Mouse (Mus musculus) hematopoietic stem cell, adult 5-6 weeks (primary cell): ENCODE results near the gene Ppa1. TPM values are rescaled to one million over a fixed set of nuclear protein-coding genes. Genes with fewer than 3 reads are reported as not detected.

Source experiments
- ATAC-seq, 2 experiments: fragments of 125-278 bp in 1 of 2; replicated peaks in 1 of 2; 2 replicates each; pipeline ENCODE4 v1.8.0; 2016 to 2017; ENCODE audit warnings: inconsistent platforms in 2 of 2, mild to moderate bottlenecking in 2 of 2, moderate number of reproducible peaks in 2 of 2, low read depth in 1 of 2, moderate TSS enrichment in 1 of 2; ENCODE audit not compliant: low FRiP score in 2 of 2, poor library complexity in 2 of 2, severe bottlenecking in 2 of 2, insufficient read depth in 1 of 2, low TSS enrichment in 1 of 2
- total RNA-seq: library from RNA; stranded (forward); fragments of 172-1452, 232-1000 nt; gene quantifications from 2 replicates; pipeline ENCODE4 v1.2.3, GENCODE M21; 2017

The Ppa1 gene
- total RNA-seq, 1 experiment from 2014 or later = 165 TPM

DNA sequence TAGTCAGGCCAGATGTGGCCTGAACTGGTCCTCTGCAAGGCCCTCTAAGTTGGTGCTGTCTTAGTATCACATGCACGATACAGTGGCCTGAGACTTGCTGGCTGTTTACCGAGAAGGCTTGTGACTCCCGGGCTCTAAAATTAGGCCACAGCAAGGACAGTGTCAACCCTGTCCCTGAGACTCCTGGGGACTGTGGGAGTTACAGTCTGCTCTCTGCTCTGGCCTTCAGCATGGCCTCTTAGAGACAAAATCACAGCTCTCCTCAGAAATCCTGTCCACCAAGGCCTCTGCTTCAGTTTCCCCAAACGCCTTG lies 20.5 kb upstream of the Ppa1 start:
- no peak for ATAC-seq

DNA sequence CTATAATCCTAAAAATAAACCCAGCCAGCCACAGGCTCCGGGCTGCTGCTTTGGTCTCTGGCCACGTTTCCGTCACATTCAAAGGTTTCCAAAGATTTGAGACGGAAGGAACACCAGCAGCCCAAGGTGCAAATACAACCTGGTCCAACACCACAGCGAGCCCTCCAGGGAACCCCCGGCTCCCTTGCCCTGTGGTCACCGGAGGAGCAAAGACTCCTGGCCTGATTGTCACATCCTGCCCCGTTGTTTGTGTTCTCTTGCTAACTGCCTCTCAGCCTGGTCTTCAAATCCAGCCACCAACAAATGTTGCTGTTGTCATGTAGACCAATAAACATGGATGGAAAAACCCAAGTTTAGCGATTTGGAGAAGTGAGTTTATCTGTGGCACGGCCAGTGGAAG lies 15.9 kb upstream of the Ppa1 start:
- peak; percentile 51 to 60; a peak in 3 of 4 replicates for ATAC-seq

- no peak for ATAC-seq
Measured at GRCm38 (mm10) chr10:61637055-61637454, 11.3 kb upstream of the Ppa1 start.

DNA sequence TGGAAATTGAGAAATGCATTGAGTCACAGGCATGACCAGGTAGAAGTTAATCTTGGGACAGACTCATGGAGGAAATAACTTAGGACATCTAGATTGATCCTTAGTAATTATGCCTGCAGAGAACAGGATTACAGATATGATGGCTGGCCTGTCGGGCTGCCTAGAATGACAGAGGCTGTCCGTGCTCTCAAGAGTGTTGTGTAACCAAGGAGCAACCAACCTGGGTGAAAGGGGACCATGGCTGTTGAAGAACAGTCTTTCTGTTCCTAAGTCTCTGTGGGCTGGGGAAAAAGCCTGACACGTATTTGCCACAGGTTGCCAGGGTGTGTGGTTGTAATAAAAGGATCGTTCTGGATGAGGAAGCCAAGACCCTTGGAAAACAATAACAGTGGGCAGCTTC lies 8.0 kb upstream of the Ppa1 start:
- no peak for ATAC-seq

DNA sequence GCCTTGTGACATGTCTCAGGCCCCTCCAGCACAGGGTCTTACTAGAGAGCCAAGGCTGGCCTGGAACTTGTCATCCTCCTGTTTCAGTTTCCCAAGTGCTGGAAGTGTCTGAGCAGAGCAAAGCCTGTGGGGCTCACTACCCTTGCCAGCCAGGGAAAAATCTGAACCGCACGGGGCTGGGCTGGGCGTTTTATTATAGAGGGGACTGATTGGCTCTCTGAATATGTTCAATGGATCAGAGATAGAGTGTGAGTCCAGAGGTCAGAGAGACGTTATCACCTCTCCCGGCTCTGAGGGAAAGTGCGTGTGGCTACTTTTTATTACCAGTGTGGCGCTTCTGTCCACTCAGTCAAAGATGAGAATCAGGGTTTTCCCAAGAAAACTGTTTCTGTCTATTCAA lies 1.8 kb upstream of the Ppa1 start:
- ATAC-seq = no peak

DNA sequence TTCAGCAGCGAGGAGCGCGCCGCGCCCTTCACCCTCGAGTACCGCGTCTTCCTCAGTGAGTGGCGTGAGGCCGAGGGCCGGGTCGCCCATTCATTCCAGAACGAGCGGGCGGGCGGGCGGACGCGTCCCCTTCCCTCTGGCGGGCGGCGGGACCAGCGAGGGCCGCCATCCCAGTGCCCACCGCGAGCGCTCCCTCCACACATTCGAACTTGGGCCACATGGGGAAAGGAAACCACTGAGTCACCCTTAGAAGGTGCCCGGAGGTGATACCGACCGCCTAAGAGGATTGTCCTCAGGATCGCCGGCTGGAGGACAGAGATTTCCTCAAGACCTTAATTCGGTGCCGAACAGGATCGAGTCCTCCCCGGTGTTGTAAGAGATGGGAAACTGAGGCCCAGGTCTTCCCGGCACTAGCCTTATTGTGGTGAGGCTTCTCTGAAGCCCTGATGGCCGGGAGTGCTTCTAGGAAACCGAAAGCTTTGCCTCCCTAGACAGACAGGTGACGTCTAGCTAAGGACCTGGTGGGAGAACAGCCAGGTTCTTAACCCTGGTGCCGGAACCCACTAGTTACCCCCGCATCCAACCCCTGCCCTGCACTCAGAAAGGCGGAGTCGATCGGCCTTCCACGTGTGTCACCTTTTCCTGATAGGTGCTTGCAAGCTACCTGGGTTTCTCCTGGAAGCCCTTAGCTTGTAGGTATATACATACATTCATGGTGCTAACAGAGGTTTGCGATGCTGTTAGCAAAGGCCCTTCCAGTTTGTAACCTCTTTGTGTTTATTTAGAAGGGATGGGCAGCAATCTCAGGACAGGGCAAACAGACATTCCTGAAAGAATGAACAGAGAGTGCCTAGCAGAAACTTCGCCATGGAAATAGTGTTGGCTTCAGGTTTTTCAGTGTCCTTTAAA lies 639 bp downstream of the Ppa1 start:
- ATAC-seq = peak; percentile 33 to 40; a peak in 2 of 4 replicates

DNA sequence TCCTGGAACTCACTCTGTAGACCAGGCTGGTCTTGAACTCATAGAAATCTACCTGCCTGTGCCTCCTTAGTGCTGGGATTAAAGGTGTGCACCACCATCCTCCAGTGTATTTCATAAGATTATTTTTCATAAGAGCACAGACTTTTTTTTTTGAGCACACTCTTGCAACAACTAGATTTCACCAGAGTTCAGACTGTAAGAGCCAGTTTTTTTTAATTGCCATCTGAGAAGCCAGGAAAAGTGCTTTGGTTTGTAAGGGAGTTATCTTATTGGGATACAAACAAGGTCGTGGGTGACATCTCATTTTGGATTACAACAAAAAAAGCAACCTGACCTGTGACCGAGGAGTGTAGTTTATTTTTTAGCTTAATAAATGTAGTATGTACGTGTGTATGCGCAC lies 5.8 kb downstream of the Ppa1 start:
- no peak for ATAC-seq

DNA sequence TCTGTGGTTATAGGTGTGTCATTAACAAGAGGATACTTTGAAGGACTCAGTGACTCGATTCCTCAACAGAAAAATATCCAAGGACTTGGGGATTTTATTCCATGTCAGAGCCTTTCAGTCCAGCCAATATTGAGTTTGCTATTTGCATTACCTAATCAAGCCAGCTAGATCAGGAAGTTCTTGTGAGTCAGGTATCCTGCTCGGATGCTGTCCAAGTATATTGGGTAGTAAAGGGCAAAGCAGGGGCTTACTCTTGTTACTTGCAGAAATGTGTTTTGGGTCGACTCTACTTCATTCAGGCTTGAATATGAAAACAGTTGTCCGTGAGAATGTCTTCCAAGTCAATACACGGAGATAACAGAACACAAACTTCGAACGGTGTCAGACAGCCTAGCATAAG lies 6.3 kb downstream of the Ppa1 start:
- peak in 1 of 2 experiments; percentile 60; a peak in 1 of 4 replicates for ATAC-seq

- no peak for ATAC-seq
Measured at GRCm38 (mm10) chr10:61655188-61655587, 6.8 kb downstream of the Ppa1 start.

DNA sequence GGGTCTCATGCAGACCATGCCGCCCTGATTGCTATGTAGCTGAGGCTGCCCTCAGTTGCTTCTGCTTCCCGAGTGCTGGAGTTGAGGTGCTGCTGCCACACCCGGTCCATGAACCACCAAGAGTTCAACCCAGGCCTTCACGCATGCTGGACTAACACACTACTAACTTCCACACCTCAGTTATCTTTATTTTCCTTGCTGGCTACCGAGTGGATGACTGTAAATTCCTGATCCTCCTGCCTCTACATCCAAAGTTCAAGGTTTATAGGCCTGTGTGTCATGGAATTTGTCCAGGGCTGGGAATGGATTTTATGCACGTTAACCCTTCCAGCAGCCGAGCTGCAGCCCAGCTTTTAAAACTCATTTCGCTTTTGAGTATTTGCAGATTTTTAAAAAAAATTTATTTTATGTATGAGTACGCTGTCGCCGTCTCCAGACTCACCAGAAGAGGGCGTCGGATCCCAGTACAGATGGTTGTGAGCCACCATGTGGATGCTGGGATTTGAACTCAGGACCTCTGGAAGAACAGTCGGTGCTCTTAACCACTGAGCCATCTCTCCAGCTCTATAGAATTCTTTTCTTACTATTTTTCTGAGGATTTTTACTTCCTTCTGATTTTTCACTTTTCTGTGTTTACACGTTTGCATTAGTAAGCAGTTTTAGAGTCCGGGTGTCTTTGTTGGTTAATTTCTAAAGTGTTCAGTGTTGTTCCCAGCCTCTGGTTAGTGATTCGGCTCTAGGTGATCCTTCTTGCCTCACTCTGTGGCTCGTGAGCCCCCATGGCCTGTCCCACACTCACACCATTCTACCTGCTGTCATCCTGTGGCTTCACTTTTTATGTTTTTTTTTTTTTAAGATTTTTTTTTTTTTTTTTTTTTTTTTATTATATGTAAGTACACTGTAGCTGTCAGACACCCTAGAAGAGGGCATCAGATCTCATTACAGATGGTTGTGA lies 8.9 kb downstream of the Ppa1 start:
- no peak for ATAC-seq

DNA sequence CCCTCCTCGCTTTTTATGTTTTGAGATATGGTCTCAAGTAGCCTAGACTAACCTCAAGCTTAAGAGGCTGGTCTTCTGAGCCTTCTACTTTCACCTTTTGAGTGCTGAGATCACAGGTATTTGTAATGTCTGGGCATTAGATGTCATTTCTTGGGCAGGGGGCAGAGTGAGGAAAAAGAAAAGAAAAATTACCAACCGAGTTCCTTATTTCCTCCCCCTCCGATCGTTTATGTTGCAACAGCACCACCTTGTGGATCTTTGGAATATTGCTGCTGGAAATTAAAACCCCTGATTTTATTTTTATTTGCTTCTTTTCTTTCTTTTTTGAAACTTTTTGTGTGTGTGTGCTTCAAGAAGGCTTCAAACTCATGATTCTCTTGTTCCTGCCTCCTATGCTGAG lies 9.6 kb downstream of the Ppa1 start:
- ATAC-seq = peak; percentile 30 to 46; a peak in 1 of 4 replicates

DNA sequence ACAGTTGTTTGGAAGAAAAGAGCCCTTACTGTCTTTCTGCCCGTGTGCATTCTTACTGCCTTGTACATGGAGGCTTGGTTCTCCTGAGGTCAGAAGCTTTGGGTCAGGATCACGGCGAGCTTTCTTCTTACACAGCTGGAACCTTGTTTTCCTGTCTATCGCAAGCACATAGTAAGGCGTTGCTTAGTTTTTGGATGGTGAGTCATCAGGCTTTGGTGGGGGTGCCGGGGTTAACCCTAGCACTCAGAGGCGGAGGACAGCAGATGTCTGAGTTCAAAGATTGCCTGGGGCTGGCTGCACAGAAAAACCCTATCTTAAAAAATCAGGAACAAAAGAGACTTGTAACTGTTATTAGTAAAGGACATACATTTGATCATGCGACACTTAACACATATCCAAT lies 13.5 kb downstream of the Ppa1 start:
- no peak for ATAC-seq

GRCm38 (mm10) chr10:61662391-61662988 lies 14.1 kb downstream of the Ppa1 start:
- no peak for ATAC-seq

DNA sequence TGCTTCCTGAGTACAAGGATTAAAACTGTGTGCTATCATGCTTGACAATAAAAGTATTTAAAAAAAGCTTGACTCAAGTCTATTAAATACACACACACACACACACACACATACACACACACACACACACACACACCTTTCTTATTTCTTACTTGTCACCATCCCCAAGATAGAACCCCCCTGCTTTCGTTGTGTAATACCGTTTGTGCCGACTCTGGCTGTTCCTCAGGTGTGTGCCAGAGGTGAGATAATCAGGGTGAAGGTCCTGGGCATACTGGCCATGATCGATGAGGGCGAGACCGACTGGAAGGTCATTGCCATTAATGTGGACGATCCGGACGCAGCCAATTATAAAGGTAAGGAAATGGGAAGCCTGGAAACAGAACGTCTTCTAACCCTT lies 16.8 kb downstream of the Ppa1 start:
- no peak for ATAC-seq

GRCm38 (mm10) chr10:61665651-61666050 lies 17.3 kb downstream of the Ppa1 start:
- ATAC-seq = no peak

DNA sequence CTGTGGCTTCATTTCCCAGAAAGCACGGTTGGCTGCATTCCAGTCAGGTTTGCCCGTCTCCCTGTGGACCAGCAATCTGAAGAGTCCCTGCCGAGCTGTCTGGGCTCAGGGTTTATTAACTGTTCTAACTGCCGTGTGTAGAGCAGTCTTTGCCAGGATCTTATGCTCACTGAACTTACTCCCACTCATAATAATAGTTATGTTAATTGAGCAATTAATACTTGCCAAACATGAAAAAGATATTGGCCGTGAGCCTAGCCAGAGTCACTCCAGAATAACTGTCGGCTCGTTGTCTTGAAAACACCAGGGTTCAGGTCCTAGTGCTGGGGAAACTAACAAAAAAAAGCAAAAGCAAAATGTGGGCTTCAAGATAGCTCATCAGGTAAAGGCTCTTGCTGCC lies 20.9 kb downstream of the Ppa1 start:
- ATAC-seq = no peak

DNA sequence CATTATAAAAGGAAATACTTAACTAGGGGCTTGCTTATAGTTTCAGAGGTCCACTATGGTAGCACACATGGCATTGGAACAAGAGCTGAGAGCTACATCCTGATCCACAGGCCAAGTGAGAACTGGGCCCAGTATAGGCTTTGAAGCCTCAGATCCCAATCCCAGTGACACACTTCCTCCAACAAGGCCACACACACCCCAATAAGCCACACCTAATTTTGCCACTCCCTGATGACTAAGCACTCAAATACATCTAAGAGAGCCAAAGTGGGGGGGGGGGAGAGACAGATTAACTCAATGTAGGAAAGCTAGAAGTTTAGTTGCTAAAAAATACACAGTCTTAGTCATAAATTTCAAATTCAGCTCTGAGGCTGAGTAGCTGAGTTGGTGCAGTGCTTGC lies 21.5 kb downstream of the Ppa1 start:
- ATAC-seq = no peak

GRCm38 (mm10) chr10:61670758-61671157 lies 22.4 kb downstream of the Ppa1 start:
- no peak for ATAC-seq
